Mouse (Mus musculus) testis, postnatal 10 days (tissue): Measurements from ENCODE around the gene Ntpcr.

Source experiments
- DNase-seq: peaks from one replicate; pipeline ENCODE4 v3.0.0; 2021; ENCODE audit warnings: low spot score

The Ntpcr gene

DNA sequence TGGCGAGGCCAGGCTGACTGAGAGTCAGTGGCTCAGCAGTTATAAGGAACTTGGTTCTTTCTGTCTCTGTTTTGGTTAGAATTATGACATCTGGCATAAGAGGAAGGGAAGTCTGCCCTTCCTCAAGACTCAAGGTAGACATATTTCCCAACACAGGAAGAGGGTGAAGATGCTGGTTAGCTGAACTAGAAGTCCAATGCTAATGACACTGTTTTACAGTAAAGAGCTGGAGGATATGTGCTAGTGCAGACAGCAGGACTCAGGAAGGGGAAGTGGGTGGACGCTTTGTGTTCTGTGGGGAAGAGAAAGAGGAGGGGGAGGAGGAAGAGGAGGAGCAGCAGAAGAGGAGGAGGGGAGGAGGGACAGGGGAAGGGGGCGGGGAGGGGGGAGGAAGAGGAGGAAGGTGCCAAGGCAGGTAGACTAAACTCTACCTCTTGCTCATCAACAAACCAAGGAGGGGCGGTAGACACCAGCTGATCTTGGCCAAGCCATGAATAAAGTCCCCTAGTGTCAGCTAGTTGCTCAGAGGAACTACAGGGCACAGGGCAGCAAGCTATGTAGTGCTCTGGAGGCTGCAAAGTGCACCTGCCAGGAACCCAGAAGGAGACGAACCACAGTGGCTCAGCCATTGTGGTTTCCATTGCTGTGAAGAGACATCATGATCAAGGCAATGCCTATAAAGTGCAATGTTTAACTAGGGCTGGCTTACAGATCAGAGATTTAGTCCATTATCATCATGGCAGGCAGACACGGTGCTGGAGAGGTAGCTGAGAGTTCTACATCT is 4.5 kb upstream of the Ntpcr start:
- DNase-seq, result no peak

DNA sequence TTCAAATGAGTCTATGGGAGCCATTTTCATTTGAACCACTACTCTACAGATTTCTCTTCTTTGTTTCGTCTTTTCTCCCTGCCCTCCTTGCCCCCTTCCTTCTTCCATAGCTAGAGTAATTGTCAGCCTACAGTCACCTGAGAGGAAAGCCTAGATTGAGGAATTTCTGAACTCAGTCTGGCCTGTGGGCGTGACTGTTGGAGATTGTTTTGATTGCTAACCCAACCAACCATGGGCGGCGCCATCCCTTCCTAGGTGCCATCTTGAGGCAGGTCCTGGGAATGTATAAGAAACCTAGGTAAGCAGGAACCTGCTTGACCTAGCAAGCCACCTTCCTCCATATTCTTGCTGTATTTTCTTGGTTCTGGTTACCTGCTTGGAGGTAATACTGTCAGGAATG is 3.6 kb upstream of the Ntpcr start:
- no peak for DNase-seq

DNA sequence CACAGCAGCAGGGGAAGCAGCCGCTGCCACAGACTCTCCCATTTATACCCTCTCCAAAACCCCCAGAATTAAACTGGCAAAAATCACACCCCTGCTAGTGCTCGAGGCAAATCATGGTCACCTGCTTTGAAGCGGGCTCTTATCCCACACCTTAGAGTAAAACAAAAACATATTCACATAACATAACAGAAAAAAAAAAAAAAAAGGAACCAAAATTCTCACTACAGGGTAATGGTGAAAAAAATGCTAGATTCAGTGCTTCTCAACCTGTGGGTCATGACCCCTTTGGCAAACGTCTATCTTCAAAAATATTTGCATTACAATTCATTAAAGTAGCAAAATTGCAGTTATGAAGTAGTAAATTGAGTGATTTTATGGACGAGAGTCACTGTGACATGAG is 2.8 kb upstream of the Ntpcr start:
- no peak for DNase-seq

DNA sequence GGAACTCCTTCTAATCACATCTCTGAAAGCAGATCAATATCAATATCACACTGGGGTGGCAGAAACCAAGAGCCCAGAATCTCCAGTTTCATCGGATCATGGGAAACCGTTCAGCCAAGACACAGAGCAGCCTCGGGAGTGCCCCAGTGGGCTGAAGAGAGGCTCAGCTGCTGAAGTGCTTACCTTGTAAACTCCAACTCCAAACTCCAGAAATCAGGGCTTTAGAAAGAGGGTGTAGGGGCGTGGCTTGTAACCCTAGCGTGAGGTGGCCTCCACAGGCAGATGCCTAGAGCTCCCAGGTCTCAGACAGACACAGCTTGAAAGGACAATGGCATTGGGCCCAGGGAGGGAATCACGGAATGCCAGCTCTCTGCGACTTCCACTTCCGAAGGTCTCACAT is 2.0 kb upstream of the Ntpcr start:
- DNase-seq, result no peak

DNA sequence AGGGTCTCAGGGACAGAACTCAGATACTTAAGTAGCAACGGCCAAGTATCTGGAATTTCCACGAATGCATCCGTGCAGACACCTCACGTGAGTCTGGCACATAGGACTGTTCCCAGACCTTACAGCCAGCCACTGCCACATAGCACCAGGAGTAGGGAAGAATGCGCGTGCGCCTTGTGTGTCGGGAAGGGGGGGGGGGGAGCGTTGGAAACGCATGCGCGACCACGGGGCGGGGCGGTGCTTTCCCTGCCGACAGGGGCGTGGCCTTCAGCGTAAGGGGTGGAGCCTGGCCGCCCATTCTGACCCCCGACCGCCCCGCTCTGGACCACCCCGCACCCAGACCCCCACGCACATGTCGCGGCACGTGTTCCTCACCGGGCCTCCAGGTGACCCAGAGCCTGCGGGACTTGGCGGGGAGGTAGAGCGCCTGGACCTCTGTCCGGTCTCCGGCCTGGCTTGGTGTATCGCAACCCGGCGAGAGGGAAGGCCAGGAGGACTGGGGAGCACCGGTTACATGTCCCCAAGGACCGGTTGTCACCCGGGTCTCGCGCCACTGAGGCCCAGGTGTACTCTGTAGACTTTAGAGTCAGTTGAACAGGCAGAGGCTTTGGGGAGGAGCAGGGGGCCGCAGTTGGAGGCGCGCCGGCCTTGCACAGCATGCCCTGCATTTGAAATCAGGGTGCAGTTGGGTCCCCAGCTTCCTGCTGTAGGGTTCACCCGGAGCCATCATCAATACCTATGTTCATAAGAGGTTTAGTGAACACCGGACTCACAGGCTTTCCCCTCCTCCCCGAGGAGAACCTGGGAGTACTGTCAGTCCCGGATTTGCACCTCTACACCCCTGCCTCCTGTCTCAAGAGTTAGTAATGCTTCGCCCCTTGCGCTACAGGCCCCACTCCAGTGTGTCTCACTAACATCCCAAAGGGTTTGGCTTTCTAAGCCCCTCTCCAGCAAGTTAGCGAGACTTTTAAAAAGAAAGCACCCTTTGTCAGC is 4.5 kb downstream of the Ntpcr start:
- peak; percentile 97 for DNase-seq

DNA sequence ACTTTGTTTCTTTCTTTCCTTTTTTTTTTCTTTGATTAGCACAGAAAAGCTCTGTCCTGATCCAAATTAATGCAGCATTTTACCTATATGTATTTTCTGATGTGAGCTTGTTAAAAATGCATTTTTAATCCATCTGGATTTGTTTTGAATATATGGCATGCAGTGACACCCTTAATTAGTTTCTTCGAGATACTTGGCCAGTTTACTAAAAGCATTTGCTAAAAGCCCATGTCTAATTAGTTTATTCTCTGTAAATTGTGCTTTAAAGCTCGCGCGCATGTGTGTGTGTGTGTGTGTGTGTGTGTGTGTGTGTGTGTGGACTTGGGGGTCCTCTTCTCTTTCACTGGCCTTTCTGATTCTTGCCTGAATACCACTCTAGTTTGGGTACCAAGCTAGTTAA is 9.2 kb downstream of the Ntpcr start:
- no peak for DNase-seq

DNA sequence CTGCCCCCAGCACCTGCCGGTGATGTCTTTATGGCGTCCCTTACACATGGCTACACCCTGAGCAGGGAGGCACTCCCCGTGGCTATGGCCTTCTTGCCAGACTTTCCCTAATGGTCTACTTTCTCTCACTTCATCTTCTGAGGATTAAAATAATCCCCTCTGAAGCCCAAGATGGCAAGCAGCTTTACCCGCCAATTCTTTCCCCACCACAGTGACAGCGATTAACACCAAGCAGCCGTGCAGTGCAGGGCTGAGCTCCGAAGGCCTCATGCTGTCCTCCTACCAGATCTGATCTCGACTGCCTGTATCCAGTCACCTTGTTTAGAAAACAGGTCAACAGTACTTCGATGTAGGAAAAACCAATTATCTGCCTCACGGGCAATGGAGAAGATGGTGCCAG is 10.9 kb downstream of the Ntpcr start:
- DNase-seq, result no peak

DNA sequence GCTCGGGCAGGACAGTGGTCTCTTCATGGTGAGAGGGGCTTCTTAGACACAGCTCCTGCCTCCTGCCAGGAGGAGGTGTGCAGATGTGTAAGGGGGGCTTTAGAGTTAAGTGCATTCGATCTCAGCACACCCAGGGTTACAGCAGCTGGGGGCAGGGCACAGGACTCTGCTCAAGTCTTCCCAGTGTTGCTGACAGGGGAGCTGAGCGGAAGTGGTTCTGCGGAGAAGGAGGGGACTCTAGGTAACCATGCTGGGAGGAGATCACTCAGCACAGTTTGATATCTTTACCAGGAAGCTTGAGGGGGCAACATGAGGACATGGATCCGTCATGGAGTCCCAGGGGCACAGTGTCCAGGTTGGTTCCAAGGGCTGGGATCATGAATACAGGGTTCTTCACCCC is 11.6 kb downstream of the Ntpcr start:
- no peak for DNase-seq

DNA sequence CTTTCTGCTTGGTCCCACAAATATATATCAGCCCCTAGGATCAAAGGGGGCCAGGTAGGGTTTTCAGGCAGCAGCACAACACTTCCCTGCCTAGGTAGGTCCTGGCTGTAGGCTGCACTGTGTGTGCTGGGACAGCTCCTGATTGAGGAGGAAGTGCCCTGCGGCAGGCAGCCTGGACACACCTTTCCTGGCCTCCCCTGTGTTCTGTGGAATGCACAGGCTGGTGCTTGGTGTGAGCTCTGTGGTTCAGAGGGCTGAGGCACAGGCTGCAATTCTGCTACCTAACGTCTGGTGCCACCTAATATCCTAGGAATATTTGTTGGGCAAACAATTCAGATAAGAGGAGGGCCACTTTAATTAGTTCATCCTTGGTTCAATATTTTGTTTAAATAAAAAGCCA is 12.1 kb downstream of the Ntpcr start:
- DNase-seq, result no peak

DNA sequence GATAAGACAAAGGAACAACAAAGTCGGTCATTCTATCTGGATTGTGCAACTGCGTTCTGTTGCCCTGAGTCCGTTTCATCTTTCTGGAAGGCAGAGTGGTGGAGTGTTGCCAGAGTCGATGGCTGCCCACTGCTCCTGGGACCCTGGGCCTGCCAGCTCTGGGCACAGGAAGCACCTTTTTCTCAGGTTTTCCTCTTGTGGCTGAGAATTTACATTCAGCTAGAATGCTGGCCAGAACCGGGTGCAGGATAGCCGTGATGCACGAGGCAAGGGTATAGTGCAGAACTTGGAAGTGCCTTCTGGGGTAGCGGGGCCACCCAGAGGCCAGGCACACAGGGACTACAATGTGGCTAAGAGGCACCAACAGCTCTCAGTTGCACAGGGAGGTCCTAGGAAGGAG is 12.6 kb downstream of the Ntpcr start:
- DNase-seq, result no peak

DNA sequence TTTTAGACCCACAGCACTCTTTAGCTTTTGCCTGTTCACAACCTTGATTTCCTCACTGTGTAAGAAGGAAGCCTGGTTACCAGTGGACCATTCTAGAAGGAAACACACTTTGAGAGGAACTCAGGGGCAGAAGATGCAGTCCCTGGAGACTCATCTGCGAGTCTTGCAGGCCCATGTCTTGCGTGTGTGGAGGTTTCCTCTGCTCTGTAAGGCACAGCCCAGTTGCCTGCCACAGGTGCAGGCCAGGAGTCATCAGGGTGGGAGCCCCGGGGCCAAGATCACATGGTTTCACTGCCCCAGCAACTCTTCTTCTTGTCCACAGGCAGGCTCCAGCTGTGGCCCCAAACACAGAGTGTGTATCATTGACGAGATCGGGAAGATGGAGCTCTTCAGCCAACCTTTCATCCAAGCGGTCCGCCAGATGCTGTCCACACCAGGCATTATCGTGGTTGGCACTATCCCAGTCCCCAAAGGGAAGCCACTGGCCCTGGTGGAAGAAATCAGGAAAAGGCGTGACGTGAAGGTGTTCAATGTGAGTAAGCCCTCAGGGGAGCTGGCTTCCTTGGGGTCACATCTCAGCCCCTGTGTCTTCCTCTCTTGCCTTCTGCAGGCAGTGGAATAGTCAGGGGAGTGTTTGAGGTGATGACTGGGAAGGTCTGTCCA is 15.3 kb downstream of the Ntpcr start:
- no peak for DNase-seq

DNA sequence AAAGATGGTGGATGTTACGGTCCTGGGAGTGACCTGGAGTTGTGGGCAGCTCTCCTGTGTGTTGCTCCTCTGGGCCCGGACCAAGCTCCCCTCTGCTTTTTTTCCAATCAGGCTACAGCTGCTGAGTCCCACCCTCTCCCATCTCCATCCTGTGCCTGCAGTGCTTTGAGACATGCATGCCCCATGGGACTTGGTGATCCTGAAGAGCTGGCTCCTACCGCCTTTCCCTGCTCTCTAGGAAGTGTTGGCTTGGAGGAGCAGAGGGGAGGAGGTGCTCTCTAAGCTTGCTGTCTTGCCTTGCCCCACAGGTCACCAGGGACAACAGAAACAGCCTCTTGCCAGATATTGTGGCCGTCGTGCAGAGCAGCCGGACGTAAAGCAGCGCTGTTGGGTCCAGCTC is 17.6 kb downstream of the Ntpcr start:
- no peak for DNase-seq

DNA sequence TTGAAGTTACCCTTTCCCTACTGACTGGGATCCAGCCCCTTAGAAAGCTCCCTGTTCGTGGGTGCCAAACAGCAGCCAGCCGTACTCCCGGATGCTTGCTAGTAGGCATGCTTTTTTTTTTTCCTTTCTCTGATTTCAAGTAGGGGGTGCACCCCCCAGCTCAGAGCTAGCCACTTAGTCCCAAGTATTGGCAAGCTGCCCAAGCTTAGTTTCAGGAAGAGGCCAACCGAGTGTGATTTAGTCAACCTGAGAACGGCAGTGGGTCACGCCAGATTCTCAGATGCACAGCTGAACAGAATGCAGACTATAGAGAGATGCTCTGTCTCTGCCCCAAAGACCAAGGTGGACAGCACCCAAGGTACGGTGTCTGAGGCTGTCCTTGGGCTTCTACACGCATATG is 21.1 kb downstream of the Ntpcr start:
- DNase-seq, result no peak

DNA sequence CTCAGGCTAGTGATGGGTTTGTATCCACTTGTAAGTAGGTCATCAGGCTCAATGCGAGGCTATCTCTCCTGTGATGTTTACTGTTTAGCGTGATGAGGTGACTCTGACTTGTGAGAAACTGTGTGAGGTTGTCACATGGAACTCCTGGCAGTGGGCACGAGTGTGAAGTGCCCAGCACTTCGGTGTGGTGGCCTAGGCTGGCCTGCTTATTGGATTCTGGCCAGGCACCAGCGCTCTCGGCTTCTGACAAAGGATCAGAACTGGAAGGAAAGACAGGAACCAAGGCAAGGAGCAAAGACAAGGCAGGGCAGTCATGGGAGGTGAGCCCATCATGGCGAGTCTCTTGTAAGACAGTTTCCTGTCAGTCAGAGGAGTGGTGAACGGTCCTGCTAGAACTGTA is 26.1 kb downstream of the Ntpcr start:
- no peak for DNase-seq

DNA sequence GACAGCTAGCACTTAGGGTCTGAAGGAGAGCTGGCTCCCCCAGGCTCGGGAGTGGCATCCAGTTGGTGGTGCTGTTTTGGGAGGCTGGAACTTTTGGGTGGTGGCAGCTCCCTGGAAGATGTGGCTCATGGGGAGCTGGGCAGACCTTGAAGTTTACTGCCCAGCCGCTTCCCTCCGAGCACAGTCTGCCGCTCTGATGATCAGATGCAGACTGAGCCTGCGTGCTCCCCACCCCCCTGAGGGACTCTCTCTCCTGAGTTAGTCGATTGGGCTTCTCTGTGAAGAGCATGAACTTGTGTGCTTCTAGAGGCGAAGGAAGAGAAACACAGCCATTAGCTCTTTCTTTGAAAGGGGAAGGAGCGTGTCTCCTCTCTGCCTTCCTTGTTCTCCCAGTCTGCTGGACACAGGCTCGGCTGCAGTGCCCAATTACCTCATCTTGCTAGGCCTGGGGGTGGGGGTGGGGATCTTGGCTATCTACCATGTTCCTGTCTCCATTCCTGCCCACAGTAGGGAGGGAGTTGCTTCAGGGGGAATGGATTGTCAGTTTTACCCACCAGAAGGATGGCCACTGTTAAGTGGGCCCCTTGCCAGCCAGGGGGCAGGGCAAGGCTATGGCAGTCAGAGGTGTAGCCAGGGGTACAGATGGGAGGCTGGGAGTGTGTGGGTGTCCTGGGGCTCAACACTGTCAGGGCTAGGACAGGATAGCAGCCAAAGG is 26.8 kb downstream of the Ntpcr start:
- no peak for DNase-seq

DNA sequence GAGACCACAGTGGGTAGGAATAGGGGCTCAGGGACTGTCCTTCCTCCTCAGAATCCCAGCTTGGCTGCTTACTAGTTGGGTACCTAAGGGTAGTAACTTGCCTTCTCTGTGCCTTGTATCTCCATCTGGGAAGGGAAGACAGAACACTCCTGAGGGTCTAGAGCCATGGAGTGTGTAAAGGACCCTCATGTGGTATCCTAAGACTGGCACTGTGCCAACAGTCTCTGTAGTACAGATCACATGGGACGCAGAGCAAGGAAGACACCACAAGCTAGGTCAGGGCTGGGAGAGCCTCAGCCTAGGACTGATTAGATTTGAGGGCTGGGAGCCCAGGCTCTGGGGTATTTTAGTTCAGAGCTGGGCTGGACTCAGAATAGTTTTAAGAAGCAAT is 27.3 kb downstream of the Ntpcr start:
- no peak for DNase-seq

DNA sequence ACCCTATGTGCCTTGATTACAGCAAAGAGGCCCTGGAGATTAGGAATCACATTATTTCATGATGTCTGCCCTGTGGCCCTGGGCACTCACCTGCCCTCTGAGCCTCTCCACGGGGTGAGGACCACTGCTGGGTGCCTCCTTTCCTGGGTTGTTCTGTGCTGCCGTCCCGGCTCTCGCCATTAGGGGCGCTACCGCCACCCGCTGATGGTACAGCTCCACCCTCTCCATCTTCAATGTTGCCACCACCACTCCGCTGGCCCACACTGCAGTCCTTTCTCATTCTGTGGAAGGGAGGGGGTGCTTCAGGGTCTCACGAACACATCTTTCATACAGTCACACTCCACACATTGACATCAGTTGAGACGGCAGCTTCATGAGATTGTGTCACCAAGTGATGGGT is 29.3 kb downstream of the Ntpcr start:
- DNase-seq, result peak; percentile 72

DNA sequence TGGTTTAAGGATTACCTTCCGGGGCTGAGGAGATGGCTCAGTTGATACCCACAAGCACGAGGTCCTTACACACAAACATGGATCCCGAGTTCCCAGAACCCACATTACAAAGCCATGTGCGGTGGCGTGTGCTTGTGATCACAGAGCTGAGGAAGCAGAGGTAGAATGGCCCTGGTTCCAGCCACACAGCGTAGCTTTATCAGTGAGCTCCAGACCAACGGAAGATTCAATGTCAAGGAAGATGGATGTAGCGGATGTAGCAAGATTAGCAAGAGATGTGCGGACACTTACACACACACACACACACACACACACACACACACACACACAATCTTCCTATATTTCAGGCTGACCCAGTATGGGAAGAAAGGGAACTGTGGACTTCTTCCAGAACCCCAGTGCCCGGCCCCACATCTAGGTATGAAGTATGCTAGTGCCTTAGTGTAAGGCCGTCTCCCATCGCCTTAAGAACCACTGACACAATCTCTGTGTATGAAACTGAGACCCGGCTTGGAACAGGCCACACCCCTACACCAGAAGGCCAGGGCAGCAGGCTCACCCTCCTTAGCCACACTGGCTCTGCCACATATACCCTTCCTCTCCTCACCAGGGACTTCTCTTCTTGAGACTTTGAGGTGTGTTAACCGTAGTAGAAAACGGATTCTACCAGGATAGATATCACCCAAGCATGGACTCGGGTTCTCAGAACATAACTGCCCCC is 33.5 kb downstream of the Ntpcr start:
- DNase-seq, result no peak

DNA sequence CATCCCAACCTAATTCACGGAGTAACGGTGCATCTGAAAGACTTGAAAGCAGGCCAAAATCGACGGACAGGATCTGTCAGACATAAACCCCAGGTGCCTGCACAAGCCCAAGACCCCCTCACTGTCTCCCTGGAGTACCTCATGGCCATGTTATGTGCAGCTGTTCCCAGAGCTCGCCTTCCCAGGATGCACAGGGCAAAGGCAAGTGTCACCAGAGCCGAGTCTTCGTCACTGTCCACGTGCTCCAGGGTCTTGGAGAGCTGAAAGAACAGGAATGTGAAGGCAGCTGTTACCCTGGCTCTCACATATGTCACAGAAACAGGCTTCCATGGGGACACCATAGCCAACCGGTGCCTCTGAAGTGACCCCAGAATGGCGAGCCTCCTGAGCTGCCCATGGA is 38.3 kb downstream of the Ntpcr start:
- no peak for DNase-seq

DNA sequence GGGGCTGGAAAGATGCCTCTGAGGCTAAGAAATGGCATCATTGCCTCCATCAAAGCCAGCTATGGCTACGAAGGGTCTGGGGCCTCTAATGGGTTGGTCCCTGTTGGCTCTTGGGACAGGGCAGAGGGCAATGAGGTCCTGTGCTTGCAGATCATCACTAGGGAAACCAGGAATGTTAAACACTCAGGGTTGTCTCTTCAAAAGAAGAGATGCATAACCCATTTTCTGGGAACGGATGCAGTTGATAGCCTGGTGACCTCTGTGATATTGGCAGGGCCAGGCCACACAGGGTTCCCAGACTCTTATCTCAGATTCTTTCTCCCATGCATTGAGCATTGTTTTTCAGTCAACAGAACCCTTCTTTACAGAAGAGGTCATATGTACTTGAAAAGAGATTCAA is 42.5 kb downstream of the Ntpcr start:
- DNase-seq, result no peak

DNA sequence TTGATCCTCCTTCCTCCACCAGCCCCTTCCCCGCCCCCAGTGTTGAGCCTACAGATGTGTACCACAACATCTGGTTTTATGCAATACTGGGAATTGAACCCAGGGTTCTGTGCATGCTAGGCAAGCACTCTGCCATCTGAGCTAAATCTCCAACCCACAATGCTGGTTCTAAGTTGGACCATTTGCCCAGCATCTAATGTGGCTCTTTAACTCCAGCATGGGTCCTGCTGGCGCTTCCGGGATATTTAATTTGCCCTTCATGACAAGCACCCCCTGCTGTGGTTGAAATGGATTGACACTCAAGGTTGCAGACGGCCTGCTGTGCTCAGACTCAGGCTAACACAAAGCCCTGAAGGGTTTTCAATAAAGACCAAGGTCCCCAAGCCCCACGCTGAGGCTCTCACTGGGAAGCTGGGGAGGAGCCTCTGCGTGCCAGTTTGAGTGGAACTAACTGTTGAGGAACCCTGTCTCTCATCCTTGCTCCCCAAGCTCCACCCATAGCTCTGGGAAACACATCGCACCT is 43.6 kb downstream of the Ntpcr start:
- no peak for DNase-seq
